Mouse (Mus musculus) ES-E14 (cell line): ENCODE data around the gene Des.

Experiments used
- CHD2 ChIP-seq: IDR thresholded peaks from 2 replicates; pipeline ENCODE4 v1.6.1; 2014; ENCODE audit warnings: mild to moderate bottlenecking, low read depth, low read length, inconsistent platforms
- HCFC1 ChIP-seq: IDR thresholded peaks from 2 replicates; pipeline ENCODE4 v1.6.1; 2012; ENCODE audit warnings: low read length, inconsistent platforms, borderline replicate concordance; ENCODE audit not compliant: insufficient read depth
- MAFK ChIP-seq: IDR thresholded peaks from 2 replicates; pipeline ENCODE4 v1.6.1; 2014; ENCODE audit warnings: mild to moderate bottlenecking, low read depth, low read length, inconsistent platforms; ENCODE audit not compliant: insufficient read depth
- ZNF384 ChIP-seq: IDR thresholded peaks from 2 replicates; pipeline ENCODE4 v1.6.1; 2012; ENCODE audit warnings: low read depth, low read length, inconsistent platforms

DNA sequence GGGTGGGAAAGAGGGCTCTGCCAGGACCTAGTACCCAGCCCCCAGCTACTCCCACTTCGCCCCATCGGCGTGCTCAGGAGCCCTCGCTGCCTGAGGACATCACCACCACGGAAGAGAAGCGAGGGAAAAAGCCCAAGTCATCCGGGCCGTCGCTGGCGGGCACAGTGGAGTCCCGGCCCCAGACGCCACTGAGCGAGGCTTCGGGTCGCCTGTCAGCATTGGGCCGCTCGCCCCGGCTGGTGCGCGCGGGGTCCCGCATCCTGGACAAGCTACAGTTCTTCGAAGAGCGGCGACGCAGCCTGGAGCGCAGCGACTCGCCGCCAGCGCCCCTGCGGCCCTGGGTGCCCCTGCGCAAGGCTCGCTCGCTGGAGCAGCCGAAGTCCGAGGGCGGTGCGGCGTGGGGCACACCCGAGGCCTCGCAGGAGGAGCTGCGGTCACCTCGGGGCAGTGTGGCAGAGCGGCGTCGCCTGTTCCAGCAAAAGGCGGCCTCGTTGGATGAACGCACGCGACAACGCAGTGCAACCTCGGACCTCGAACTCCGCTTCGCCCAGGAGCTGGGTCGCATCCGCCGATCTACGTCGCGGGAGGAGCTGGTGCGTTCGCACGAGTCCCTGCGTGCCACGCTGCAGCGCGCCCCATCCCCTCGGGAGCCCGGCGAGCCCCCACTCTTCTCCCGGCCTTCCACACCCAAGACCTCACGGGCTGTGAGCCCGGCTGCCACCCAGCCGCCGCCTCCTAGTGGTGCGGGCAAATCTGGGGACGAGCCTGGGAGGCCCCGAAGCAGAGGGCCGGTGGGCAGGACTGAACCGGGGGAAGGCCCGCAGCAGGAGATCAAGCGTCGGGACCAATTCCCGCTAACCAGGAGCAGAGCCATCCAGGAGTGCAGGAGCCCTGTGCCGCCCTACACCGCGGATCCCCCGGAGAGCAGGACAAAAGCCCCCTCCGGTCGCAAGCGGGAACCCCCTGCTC lies 28.1 kb downstream of the Des start:
- TF ChIP-seq CHD2 (no peak), HCFC1 (no peak), ZNF384 (no peak), MAFK (no peak)
